Mouse (Mus musculus): ENCODE results near the gene Tnni3k. TPM values are rescaled to one million over a fixed set of nuclear protein-coding genes. Genes with fewer than 3 reads are reported as not detected.

Gene Tnni3k
- 0.05 TPM in 1 of 2 replicates, not detected in the other for polyA plus RNA-seq (2016; fragmentation: Nextera tagmentation; extraction: Ambion mirVana)

DNA sequence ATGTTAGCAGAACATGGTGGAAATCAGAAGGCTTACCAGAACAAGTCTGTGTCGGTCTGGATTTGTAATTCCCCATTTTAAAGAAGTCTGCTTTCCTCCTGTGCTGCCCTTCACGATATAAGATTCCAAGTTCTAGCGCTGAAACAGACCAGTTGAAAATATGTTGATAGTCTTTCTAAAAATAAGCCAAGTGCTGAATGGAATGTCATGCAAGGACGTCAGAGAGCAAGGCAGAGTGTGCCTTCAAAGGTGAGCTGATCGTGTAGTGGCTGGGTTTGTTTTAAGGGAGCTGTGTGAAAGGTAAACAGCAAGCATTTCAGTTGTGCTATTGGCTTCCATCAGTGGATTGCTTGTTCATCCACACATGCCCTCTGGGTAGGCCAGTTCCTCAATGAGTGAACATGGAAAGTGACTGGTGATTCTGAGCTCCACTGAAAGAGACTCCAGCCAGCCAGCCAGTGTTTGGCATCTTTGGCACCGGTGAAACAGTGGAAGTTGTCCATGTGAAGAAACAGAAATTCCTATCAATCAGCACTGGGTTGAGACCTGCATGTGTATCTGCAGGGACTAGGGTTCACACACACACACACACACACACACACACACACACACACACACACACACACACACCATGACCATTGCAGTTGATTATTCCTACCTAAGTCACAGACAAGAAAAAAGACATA is at the start of gene Tnni3k:
Tnni3k (minus strand) TSS at position 177 of the 686 bp plus-strand sequence.
- Histone ChIP-seq H3K4me3 (no peak within 1 kb of the TSS), H3K27ac (replicated peaks) (no peak within 1 kb of the TSS), H3K9me3 (replicated peaks) (no peaks in the 10 kb centered on the region), H3K4me1 (no peaks in the 10 kb centered on the region), H3K27me3 (ENCODE audit: low read depth, poor library complexity, severe bottlenecking) (no peaks in the 10 kb centered on the region), H3K36me3 (no peaks in the 10 kb centered on the region)
- no peak for DNase-seq (ENCODE audit: low spot score)
- 87% methylated on average over 6 of the region's 6 CpGs for WGBS

DNA sequence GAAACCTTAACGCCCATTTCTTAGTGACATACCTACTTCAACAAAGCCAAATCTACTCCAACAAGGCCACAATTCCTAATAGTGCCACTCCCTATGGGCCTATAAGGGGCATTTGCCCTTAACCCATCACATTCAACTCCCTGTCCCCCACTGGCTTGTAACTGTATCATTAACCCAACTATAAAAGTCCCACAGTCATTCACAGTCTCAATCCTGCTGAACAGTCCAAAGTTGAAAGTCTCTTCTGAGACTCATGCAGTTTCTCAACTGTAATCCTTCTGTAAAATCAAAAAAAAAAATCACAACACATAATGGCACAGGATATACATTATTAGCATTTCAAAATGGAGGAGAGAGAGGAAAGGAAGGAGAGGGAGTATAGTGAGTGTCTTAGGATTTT is 44.1 kb upstream of the Tnni3k start:
- Histone ChIP-seq H3K27ac (replicated peaks) (no peak overlapping the region), H3K27me3 (ENCODE audit: low read depth, poor library complexity, severe bottlenecking) (no peaks in the 10 kb centered on the region), H3K9me3 (replicated peaks) (no peaks in the 10 kb centered on the region), H3K36me3 (no peaks in the 10 kb centered on the region), H3K4me1 (no peaks in the 10 kb centered on the region), H3K4me3 (no peak overlapping the region)
- WGBS = 95% methylated on average over 1 of the region's 1 CpGs
- DNase-seq (ENCODE audit: low spot score) = no peak

DNA sequence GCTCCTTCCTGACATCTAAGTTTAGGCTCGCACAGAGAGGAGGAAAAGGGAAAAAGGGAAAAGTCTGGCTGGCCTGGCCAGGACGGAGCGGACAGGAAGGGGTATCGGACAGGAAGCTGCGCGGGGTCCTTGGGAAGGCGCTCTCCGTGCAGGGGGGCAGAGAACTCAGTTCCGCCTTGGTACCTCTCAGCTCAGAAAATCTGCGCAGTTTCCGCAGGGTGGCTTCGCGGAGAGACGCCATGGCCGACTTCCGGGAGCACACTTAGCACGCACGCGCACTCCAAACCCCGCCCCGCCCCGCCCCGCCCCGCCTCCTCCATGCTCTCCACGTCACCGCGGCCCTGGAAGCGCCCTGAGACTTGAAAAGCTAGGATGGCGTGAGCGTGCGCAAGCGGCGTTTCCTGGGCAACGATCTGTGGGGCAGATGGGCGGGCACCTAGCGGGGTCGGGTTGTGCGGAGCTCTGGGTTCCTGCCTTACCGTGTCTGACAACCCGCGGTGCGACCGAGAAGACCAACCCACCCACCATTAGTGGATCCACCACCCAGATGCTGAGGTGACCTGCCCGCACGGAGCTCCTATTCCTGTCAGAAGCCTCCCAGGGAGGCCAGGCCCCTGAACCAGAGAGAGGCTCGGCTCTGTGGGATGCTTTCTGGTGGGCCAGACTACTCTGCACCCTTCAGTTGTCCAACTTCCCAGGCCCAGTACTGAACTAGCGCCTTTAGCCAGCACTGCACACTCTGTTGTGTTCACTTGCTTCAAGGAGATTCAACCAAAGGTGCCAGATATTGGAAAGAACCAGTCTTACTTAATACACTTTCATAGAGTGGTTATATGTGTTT is 38.1 kb upstream of the Tnni3k start, which contains the start of the genes Fpgt and Lrriq3:
Fpgt (minus strand) TSS at position 288 of the 841 bp plus-strand sequence.
Lrriq3 (plus strand) TSS at position 319 of the 841 bp plus-strand sequence.
- under 1% methylated on average over 44 of the region's 47 CpGs for WGBS
- peak within 1 kb of the TSS; percentile 92 for H3K27ac ChIP-seq (replicated peaks)
- peaks cover 16% of the 10 kb centered on the region for H3K4me1 ChIP-seq
- H3K36me3 ChIP-seq = peaks cover 9% of the 10 kb centered on the region; the same call in 1 of the 2 replicates
- peak; percentile 97 for DNase-seq (ENCODE audit: low spot score)
- no peaks in the 10 kb centered on the region for H3K9me3 ChIP-seq (replicated peaks)
- peak within 1 kb of the TSS; percentile 61 for H3K4me3 ChIP-seq
- no peaks in the 10 kb centered on the region for H3K27me3 ChIP-seq (ENCODE audit: low read depth, poor library complexity, severe bottlenecking)

DNA sequence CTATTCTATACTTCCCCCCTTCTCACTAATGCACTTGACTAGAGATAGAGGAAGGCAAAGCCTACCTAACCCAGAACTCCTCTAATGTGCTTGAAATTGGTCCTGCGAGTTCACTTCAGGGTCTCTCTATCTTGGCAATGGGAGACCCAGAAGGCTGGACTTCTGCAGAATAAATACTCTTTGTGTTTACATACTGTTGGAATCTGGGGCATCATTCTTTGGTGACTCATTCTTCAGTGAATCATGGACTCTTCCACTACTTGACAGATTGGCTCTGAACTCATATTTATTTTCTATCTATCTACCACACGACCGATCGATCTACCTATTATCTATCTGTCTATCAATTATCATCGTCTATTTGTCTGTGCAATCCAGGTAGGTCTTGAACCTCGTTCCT is 36.9 kb upstream of the Tnni3k start:
- H3K27me3 ChIP-seq (ENCODE audit: low read depth, poor library complexity, severe bottlenecking) = no peaks in the 10 kb centered on the region
- H3K4me1 ChIP-seq = peaks cover 16% of the 10 kb centered on the region
- no peak overlapping the region for H3K27ac ChIP-seq (replicated peaks)
- peaks cover 19% of the 10 kb centered on the region for H3K36me3 ChIP-seq
- H3K9me3 ChIP-seq (replicated peaks) = no peaks in the 10 kb centered on the region
- H3K4me3 ChIP-seq = peak overlapping the region; percentile 61
- no peak for DNase-seq (ENCODE audit: low spot score)
- WGBS = 94% methylated on average over 6 of the region's 6 CpGs

DNA sequence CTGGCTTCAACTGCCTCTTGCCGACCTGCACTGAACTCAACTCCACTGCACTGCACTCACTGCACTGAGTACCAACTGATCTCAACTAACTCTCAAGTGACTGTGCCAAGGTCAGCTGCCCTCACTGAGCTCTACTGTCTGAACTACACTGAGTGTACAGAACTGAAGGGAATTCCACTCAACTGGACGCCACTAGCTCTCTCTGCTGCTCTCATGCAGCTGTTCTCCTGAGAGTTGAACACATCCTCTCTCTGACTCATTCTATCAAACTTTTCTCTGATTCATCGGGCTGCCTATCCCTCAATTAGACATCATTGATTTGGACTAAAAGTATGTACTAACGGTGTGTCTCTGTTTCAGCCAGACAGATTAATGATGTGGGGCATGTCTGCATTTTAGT is 22.7 kb upstream of the Tnni3k start:
- no peaks in the 10 kb centered on the region for H3K27me3 ChIP-seq (ENCODE audit: low read depth, poor library complexity, severe bottlenecking)
- 84% methylated on average over 4 of the region's 4 CpGs for WGBS
- H3K27ac ChIP-seq (replicated peaks) = no peak overlapping the region
- H3K4me3 ChIP-seq = no peak overlapping the region
- no peaks in the 10 kb centered on the region for H3K4me1 ChIP-seq
- DNase-seq (ENCODE audit: low spot score) = no peak
- H3K9me3 ChIP-seq (replicated peaks) = no peaks in the 10 kb centered on the region
- H3K36me3 ChIP-seq = no peaks in the 10 kb centered on the region

DNA sequence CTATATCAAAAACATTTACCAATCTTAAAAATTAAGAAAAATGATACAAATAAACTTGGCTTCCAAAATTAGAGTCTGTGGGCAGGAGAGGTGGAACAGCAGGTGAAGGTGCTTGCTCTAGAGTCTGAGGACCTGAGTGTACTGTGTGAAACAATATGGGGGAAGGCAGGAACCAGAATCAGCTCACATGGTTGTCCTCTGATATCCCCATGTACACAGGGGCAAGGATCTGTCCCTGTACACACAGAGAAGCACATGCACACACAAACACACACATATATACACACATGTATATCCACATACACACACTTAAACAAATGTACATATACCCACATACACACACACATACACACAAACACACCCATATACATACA is 4.2 kb upstream of the Tnni3k start:
- no peaks in the 10 kb centered on the region for H3K27me3 ChIP-seq (ENCODE audit: low read depth, poor library complexity, severe bottlenecking)
- H3K4me1 ChIP-seq = no peaks in the 10 kb centered on the region
- H3K4me3 ChIP-seq = no peak overlapping the region
- DNase-seq (ENCODE audit: low spot score) = no peak
- H3K36me3 ChIP-seq = no peaks in the 10 kb centered on the region
- no peak overlapping the region for H3K27ac ChIP-seq (replicated peaks)
- H3K9me3 ChIP-seq (replicated peaks) = no peaks in the 10 kb centered on the region

DNA sequence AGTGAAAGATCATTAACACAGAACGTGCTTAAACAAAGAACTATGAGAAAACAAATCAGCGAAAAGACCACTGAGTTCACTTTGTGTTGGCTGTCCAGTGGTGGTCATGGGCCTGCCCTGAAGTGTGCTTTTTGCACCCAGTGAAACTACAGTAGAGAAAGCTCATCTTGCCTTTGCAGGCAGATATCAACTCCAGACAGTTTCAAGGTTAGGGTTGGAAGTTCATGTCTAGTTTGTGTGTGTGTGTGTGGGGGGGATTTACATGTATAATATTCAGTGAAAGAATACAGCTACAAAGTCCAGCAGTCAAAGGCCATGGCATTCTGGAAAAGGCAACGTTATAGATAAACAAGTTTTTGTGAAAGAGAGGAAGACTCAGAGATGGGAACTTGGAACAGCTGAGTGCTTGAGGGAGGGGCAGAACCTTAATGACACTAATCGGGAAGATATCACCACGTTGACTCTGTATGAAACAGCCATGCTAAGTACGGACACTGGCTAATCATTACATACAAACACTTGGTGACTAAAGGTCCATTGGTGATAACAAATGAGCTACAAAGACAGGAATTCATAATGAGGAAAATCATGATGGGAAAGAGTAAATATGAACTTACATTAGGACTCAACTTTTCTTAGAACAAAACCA is 3.7 kb upstream of the Tnni3k start:
- no peak for DNase-seq (ENCODE audit: low spot score)
- Histone ChIP-seq H3K9me3 (replicated peaks) (no peaks in the 10 kb centered on the region), H3K4me3 (no peak overlapping the region), H3K4me1 (no peaks in the 10 kb centered on the region), H3K27ac (replicated peaks) (no peak overlapping the region), H3K27me3 (ENCODE audit: low read depth, poor library complexity, severe bottlenecking) (no peaks in the 10 kb centered on the region), H3K36me3 (no peaks in the 10 kb centered on the region)
- WGBS = 89% methylated on average over 6 of the region's 6 CpGs

DNA sequence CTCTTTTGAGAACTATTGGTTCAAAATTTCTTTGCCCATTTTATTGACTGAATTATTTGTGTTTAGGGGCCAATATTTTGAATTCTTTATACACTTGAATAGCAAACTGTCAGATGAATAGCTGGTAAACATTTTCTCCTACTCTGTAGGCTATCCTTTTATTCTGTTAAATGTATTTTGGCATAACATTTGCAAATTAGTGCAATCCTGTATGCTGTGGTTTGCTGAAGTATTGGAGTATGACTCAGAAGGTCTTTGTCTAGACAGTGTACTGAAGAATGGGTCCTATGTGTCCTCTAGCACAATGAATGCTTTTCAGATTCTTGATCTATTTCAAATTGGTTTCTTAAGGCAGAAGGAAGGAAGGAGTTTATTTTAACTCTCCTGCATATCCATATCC is 2.4 kb upstream of the Tnni3k start:
- Histone ChIP-seq H3K9me3 (replicated peaks) (no peaks in the 10 kb centered on the region), H3K4me3 (no peak overlapping the region), H3K4me1 (no peaks in the 10 kb centered on the region), H3K27me3 (ENCODE audit: low read depth, poor library complexity, severe bottlenecking) (no peaks in the 10 kb centered on the region), H3K36me3 (no peaks in the 10 kb centered on the region), H3K27ac (replicated peaks) (no peak overlapping the region)
- DNase-seq (ENCODE audit: low spot score) = no peak

DNA sequence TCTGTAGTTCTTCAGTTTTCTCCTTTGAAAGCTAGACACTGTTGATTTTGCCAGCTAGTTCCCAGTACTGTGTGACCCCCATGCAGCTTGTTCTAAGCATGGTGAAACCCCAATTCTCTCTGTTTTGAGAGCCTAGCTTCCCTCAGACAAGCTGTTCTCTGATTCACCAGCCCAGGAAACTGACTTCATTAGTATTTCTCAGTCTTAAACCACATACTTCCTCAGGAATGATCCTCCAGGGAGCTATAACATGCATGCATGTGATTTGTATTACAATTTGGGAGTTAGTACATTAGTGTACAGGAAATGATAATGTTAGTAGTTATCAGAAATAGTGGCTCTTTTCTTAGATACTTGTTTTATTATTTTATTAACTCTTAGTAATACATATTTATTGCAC is 1.4 kb upstream of the Tnni3k start:
- H3K36me3 ChIP-seq = no peaks in the 10 kb centered on the region
- no peaks in the 10 kb centered on the region for H3K4me1 ChIP-seq
- H3K27ac ChIP-seq (replicated peaks) = no peak overlapping the region
- H3K9me3 ChIP-seq (replicated peaks) = no peaks in the 10 kb centered on the region
- no peak for DNase-seq (ENCODE audit: low spot score)
- H3K27me3 ChIP-seq (ENCODE audit: low read depth, poor library complexity, severe bottlenecking) = no peaks in the 10 kb centered on the region
- H3K4me3 ChIP-seq = no peak overlapping the region

DNA sequence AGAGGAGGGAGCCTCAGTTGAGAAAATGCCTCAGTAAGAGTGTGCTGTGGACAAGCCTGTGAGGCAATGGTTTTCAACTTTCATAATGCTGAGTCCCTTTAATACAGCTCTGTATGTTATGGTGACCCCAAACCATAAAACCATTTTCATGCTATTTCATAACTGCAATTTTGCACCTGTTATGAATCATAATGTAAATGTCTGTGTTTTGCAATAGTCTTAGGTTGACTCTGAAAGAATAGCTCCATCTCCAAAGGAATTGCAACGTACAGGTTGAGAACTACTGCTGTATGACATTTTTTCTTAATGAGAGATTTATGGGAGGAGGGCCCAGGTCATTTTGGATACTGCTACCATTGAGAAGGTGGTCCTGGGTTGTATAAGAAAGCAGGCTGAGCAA is 2.0 kb downstream of the Tnni3k start:
- H3K27me3 ChIP-seq (ENCODE audit: low read depth, poor library complexity, severe bottlenecking) = no peaks in the 10 kb centered on the region
- H3K4me1 ChIP-seq = no peaks in the 10 kb centered on the region
- no peaks in the 10 kb centered on the region for H3K36me3 ChIP-seq
- no peak for DNase-seq (ENCODE audit: low spot score)
- H3K4me3 ChIP-seq = no peak overlapping the region
- no peaks in the 10 kb centered on the region for H3K9me3 ChIP-seq (replicated peaks)
- 74% methylated on average over 1 of the region's 1 CpGs for WGBS
- H3K27ac ChIP-seq (replicated peaks) = no peak overlapping the region

DNA sequence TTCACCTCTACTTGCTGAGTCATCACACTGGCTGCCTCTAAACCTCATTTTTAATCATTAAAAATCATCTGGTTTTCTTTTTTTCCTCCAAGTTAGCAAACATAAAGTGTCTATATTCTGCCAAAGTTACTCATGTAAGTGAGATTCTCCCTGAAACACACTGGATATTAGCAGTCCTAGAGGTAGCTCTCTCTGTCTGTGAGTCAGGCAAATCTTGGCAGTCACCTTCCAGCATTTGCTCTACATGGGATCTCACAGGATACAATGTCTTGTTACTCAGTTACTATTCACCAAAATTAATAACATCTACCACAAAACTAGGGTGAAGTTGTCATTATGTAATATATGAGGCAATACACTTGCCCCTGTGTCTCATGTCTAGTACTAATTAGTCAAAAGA is 3.2 kb downstream of the Tnni3k start:
- no peak for DNase-seq (ENCODE audit: low spot score)
- Histone ChIP-seq H3K4me3 (no peak overlapping the region), H3K36me3 (no peaks in the 10 kb centered on the region), H3K27me3 (ENCODE audit: low read depth, poor library complexity, severe bottlenecking) (no peaks in the 10 kb centered on the region), H3K27ac (replicated peaks) (no peak overlapping the region), H3K4me1 (no peaks in the 10 kb centered on the region), H3K9me3 (replicated peaks) (no peaks in the 10 kb centered on the region)

DNA sequence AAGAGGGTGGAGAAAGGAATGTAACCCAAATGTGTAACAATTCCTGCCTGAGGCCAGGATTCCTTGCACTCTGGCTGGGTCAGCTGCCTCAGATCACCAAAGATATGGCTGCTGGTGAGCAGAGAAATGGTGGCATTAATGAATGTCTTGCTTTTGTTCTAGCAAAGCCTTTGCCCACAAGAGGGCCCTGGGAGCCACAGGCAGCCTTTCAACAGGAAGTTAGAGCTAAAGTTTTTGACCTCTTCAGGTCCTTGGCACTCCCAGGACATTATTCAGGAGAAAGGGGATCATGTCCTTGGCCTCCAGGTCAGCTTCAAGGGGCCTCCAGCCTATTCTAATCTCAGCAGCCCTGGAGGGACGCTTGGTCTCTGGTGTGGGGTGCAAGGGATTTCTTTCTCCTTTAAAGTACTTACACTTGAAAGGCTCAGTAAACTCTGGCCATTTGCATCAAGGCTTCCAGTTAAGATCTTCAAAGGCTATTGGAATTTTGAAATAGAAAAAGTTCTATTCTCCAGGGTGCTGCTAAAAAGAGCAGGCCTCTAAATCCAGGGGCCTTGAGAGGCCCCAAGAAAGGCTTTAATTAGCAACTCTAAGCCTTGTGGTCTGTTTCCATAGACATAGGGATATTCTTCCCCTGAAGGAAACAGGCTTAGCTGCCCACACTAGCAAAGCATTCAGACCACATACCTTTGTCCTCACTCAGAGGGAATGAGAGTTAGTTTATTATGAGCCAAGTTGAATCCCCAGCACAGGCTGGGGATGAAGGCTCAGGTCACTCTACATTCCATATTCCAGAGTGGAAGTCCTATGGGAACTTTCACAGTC is 16.0 kb downstream of the Tnni3k start:
- H3K27ac ChIP-seq (replicated peaks) = no peak overlapping the region
- peaks cover 38% of the 10 kb centered on the region for H3K27me3 ChIP-seq (ENCODE audit: low read depth, poor library complexity, severe bottlenecking)
- DNase-seq (ENCODE audit: low spot score) = peak; percentile 45
- peaks cover 16% of the 10 kb centered on the region for H3K4me1 ChIP-seq
- H3K9me3 ChIP-seq (replicated peaks) = no peaks in the 10 kb centered on the region
- H3K4me3 ChIP-seq = no peak overlapping the region
- WGBS = 8% methylated on average over 1 of the region's 1 CpGs
- H3K36me3 ChIP-seq = no peaks in the 10 kb centered on the region
